Mouse (Mus musculus) MEL (cell line): ENCODE measurements around the gene Lin52.

Experiments
- CHD1 ChIP-seq: IDR thresholded peaks from 2 replicates; pipeline ENCODE4 v1.6.1; 2012; ENCODE audit warnings: low read depth, mild to moderate bottlenecking, inconsistent platforms, low read length, improper control_type of control experiment
- CTCF ChIP-seq, 3 experiments: IDR thresholded peaks in 2 of 3; conservative IDR thresholded peaks in 1 of 3; 2 replicates each; pipeline ENCODE4 v1.5.1; 2011 to 2012; ENCODE audit warnings: low read length in 3 of 3, low read depth in 2 of 3, mild to moderate bottlenecking in 2 of 3, improper control_type of control experiment in 1 of 3, inconsistent platforms in 1 of 3, mixed read lengths in 1 of 3, moderate library complexity in 1 of 3; ENCODE audit not compliant: control insufficient read depth in 1 of 3, insufficient read depth in 1 of 3, poor library complexity in 1 of 3, severe bottlenecking in 1 of 3
- EP300 ChIP-seq, 2 experiments: IDR thresholded peaks; 2 replicates each; pipeline ENCODE4 v1.6.1; 2011; ENCODE audit warnings: improper control_type of control experiment in 2 of 2, low read length in 2 of 2, low read depth in 1 of 2, mild to moderate bottlenecking in 1 of 2
- GATA1 ChIP-seq: IDR thresholded peaks from 2 replicates; pipeline ENCODE4 v1.6.1; 2011; ENCODE audit warnings: low read depth, low read length, improper control_type of control experiment
- MAX ChIP-seq: IDR thresholded peaks from 2 replicates; pipeline ENCODE4 v1.6.1; 2011; ENCODE audit warnings: low read length, improper control_type of control experiment
- POLR2A ChIP-seq, 2 experiments: IDR thresholded peaks; 2 replicates each; pipeline ENCODE4 v1.6.1; 2011 to 2012; ENCODE audit warnings: low read length in 2 of 2, mild to moderate bottlenecking in 2 of 2, control low read depth in 1 of 2, improper control_type of control experiment in 1 of 2, low read depth in 1 of 2, moderate library complexity in 1 of 2; ENCODE audit not compliant: control insufficient read depth in 1 of 2, insufficient read depth in 1 of 2, poor library complexity in 1 of 2
- POLR2AphosphoS2 ChIP-seq: IDR thresholded peaks from 2 replicates; pipeline ENCODE4 v1.6.1; 2011; ENCODE audit warnings: low read length, improper control_type of control experiment
- USF2 ChIP-seq, 2 experiments: IDR thresholded peaks; 2 replicates each; pipeline ENCODE4 v1.6.1; 2011 to 2012; ENCODE audit warnings: improper control_type of control experiment in 2 of 2, low read length in 2 of 2, borderline replicate concordance in 1 of 2, inconsistent platforms in 1 of 2, low read depth in 1 of 2, mild to moderate bottlenecking in 1 of 2; ENCODE audit not compliant: insufficient read depth in 1 of 2

DNA sequence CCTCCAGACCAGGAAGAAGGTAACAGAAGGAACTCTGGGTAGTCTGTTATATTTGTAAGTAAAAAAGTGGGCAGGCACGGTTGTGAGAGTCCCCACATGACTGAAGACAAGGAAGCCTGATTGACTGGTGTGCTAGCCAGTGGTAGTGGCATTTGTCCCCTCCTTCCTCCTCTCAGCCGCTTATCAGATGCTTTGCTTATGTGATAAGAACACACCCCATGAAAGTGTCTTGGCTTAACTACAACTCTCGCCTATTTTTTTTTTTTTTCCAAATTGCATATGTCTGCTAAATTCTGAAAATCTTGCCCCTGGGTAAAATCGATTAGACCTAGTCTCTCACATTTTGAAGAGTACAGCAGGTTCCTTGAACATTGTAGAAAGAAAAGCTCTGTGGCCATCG is 79.2 kb downstream of the Lin52 start:
- TF ChIP-seq POLR2A (IDR thresholded peaks at IDR 0.05; ENCODE audit: control insufficient read depth in 1 of 2, insufficient read depth in 1 of 2, low read depth in 1 of 2, low read length in 2 of 2, poor library complexity in 1 of 2) (no peak), USF2 (IDR thresholded peaks at IDR 0.05; ENCODE audit: borderline replicate concordance in 1 of 2, insufficient read depth in 1 of 2, low read depth in 1 of 2, low read length in 2 of 2) (no peak), CTCF (IDR thresholded peaks at IDR 0.05 in 2 of 3, conservative IDR thresholded peaks at IDR 0.05 in 1 of 3; ENCODE audit: control insufficient read depth in 1 of 3, insufficient read depth in 1 of 3, low read depth in 2 of 3, low read length in 3 of 3, poor library complexity in 1 of 3, severe bottlenecking in 1 of 3) (no peak), CHD1 (no peak), POLR2AphosphoS2 (no peak), MAX (no peak), EP300 (IDR thresholded peaks at IDR 0.05; ENCODE audit: low read depth in 1 of 2, low read length in 2 of 2) (no peak), GATA1 (peak; percentile 65)
